Mouse (Mus musculus): ENCODE data around the gene Banf1. TPM values are rescaled to one million over a fixed set of nuclear protein-coding genes. Genes with fewer than 3 reads are reported as not detected.
"Not testable (repeated sequence)": the region's sequence is repeated elsewhere in the genome, so short reads cannot be mapped to it uniquely, and the experiment has no call there.

The Banf1 gene
- polyA plus RNA-seq, 1 experiment from 2014 or later = 319 TPM

DNA sequence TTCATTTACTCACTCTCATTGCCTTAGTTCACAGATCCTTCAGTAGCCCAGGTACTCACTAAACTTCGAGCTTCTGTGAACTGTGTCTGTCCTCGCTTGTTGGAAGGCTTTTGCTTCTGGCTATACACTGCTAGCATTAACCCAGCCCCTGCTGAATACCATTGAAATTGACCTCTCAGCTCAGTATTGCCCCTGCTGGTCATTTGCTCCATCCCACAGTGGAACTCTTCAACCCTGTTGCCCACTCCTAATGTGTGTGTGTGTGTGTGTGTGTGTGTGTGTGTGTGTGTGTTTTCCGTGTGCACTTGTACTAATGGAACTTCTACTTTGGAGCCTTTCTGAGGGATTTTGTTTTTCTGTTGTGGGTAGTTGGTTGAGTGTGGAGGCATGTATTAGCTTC is 4.0 kb upstream of the Banf1 start:
- peaks cover 15% of the 10 kb centered on the region for H3K4me1 ChIP-seq (replicated peaks)
- H3K27me3 ChIP-seq = no peaks in the 10 kb centered on the region
- H3K27ac ChIP-seq (replicated peaks) = no peak overlapping the region
- WGBS = 96% methylated on average over 3 of the region's 3 CpGs
- H3K36me3 ChIP-seq = peaks cover 52% of the 10 kb centered on the region
- no peaks in the 10 kb centered on the region for H3K9me3 ChIP-seq
- no peak overlapping the region for H3K4me3 ChIP-seq
- no peak for ATAC-seq (ENCODE audit: low FRiP score, low read depth)
- H3K9ac ChIP-seq = no peak overlapping the region
- H3K4me2 ChIP-seq = no peak overlapping the region

DNA sequence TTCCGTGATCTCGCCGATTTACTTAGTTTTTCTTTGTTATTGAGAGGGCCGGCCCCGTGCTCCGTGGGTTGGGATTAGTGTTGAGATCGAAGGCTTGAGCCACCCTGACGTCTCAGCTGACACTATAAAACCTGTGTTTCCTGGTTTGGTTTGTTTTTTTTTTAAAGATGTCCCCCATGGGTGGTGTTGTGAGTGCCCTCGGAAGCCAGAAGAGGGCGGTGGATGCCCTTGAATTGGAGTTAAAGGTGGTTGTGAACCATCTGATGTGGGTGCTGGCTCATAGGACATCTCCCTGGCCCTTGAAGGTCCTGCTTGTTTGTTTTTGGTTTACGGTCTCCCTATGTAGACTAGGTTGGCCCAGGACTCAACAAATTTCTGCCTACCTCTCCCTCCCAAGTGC is 487 bp upstream of the Banf1 start:
- H3K4me3 ChIP-seq = peak overlapping the region; percentile 66
- peak overlapping the region; percentile 80 for H3K9ac ChIP-seq
- 14% methylated on average over 11 of the region's 11 CpGs for WGBS
- no peaks in the 10 kb centered on the region for H3K27me3 ChIP-seq
- H3K4me1 ChIP-seq (replicated peaks) = peaks cover 22% of the 10 kb centered on the region
- no peak overlapping the region for H3K27ac ChIP-seq (replicated peaks)
- peaks cover 50% of the 10 kb centered on the region for H3K36me3 ChIP-seq
- ATAC-seq (ENCODE audit: low FRiP score, low read depth) = no peak
- H3K9me3 ChIP-seq = no peaks in the 10 kb centered on the region
- peak overlapping the region; percentile 69 for H3K4me2 ChIP-seq

DNA sequence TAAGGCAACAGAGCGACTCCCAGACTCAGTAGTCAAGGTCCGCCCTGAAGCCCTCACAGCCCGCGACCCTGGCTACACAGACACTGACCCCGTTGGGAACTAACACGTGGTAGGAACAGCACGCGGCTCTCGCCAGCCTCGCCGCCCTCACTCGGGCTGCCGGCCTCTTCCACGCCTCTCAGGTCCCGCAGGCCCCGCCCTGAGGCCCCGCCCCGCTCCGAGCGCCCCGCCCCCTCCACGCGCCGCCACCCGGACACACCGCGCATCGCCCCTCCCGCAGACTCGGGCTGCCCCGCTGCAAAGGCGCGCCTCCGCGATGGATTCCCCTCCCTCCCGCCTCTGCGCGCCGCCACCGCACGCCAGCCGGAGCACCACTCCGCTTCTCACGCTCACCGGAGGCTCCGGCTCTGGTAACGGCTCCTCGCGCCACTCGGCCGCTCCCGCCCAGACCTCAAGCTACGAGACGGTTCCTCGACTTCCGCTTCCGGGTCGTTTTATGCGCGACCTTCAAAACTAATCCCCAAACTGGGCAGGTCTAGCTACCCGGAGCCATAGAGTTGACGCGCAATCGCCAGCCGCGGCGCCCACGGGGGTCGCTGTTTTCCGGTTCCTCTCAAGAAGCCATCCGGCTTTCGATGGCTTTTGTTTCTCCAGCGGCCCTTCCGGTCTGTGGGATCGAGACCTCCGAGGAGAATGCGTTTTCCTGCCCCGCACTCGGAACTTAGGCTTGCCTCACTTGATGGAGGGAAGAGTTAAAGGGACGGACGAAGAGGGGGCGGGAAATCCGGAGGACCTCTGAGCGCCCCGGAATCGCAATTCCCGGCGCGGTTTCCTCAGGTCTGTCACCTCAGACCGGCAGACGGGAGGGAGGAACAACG is 554 bp downstream of the Banf1 start, which contains the start of gene Eif1ad:
Gene Eif1ad (plus strand): TSS at position 567 of the 878 bp plus-strand sequence.
- Histone ChIP-seq H3K36me3 (peaks cover 40% of the 10 kb centered on the region), H3K4me3 (peak within 1 kb of the TSS; percentile 66), H3K27me3 (no peaks in the 10 kb centered on the region), H3K4me1 (replicated peaks) (peaks cover 22% of the 10 kb centered on the region), H3K4me2 (peak within 1 kb of the TSS; percentile 69), H3K9ac (peak within 1 kb of the TSS; percentile 80), H3K9me3 (no peaks in the 10 kb centered on the region), H3K27ac (replicated peaks) (peak within 1 kb of the TSS; percentile 98)
- WGBS = under 1% methylated on average over 88 of the region's 92 CpGs
- peak; percentile 94 for ATAC-seq (ENCODE audit: low FRiP score, low read depth)

DNA sequence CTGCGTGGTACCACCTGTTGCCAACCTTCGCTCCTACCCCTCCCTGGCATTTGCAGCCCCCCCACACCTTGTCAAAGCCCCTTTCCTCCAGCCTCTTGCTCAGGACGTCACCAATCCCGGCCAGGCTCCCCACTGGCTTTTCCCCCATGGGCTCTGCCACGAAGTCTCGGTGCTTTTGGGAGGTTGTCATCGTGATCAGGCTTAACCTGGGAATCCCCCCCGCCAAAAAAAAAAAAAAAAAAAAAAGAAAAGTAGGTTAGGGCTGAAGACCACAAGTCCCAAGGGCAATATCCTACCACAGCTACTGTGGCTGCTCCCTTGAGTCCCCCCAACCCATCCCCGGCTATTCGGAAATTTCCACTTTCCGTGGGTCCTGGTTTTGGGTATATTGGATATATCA is 1.2 kb downstream of the Banf1 start:
- ATAC-seq (ENCODE audit: low FRiP score, low read depth) = no peak
- WGBS = 23% methylated on average over 11 of the region's 11 CpGs
- peaks cover 36% of the 10 kb centered on the region for H3K36me3 ChIP-seq

DNA sequence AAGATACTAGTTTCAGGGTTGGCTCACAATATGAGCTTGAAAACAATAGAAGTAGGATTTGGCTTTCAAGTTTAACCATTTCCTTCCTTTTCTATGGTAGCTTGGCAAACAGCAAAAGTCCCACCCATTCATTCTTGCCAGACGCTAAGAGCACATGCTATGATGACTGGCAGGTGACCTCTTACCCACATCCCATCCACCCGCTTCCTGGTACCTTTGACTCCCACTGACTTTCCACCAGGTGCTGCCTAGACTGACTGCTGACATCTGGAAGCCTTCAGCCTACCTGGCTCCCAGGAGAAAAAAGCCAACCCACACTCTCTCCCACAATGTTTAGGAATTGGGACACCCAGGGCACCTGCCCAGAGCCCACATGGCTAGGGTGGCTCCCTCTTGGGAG is 2.8 kb downstream of the Banf1 start:
- H3K4me1 ChIP-seq (replicated peaks) = peaks cover 22% of the 10 kb centered on the region
- ATAC-seq (ENCODE audit: low FRiP score, low read depth) = no peak
- no peaks in the 10 kb centered on the region for H3K27me3 ChIP-seq
- no peak overlapping the region for H3K4me3 ChIP-seq
- H3K9me3 ChIP-seq = no peaks in the 10 kb centered on the region
- H3K27ac ChIP-seq (replicated peaks) = no peak overlapping the region
- no peak overlapping the region for H3K4me2 ChIP-seq
- no peak overlapping the region for H3K9ac ChIP-seq
- peaks cover 20% of the 10 kb centered on the region for H3K36me3 ChIP-seq
- WGBS = 90% methylated on average over 2 of the region's 2 CpGs

More for the DNA sequence above, 1.2 kb downstream of the Banf1 start:
- peak overlapping the region; percentile 69 for H3K4me2 ChIP-seq
- H3K9ac ChIP-seq = peak overlapping the region; percentile 80
- peaks cover 22% of the 10 kb centered on the region for H3K4me1 ChIP-seq (replicated peaks)
- peak overlapping the region; percentile 98 for H3K27ac ChIP-seq (replicated peaks)
- H3K9me3 ChIP-seq = no peaks in the 10 kb centered on the region
- H3K27me3 ChIP-seq = no peaks in the 10 kb centered on the region
- peak overlapping the region; percentile 66 for H3K4me3 ChIP-seq

DNA sequence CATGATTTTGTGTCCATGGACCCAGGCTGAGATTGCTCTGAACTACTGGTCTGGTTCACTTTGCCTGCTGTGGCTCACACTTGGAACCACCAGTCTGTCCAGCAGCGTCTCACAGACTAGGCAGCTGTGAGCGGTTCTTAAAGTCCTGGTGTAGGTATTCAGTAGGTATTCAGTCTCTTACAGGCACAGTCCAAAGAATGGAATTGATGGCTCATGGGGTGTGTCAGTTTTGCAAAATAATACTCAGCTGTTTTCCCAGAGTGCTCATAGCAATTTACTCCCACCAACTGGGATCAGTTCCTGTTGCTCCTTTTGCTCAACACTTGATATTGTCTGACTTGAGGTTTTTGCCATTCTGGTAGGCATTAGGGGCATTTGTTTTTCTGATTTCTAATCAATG is 4.8 kb downstream of the Banf1 start:
- H3K4me2 ChIP-seq = no peak overlapping the region
- WGBS = 87% methylated on average over 2 of the region's 2 CpGs

DNA sequence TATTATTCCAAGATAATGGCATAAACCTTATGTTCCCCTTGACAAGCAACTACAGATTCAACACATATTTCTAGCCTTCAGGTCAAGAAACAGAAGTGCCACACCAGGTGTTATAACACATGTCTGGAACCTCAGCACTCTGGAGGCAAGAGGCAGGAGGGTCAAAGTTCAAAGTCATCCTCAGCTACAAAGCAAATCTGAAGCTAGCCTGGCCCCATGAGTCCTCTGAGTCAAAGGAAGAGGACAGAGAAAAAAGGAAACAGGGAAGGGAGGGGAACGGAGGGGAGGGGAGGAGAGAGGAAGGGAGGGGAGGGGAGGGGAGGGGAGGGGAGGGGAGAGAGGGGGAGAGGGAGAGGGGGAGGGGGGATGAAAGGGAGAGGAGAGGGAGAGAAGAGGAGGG is 10.9 kb downstream of the Banf1 start:
- no peaks in the 10 kb centered on the region for H3K27me3 ChIP-seq
- no CpG with 5 or more reads among the region's 1 CpGs for WGBS
- H3K4me2 ChIP-seq = no peak overlapping the region
- ATAC-seq (ENCODE audit: low FRiP score, low read depth) = no peak
- H3K27ac ChIP-seq (replicated peaks) = no peak overlapping the region
- no peak overlapping the region for H3K4me3 ChIP-seq
- no peak overlapping the region for H3K9ac ChIP-seq
- H3K9me3 ChIP-seq = no peaks in the 10 kb centered on the region
- no peaks in the 10 kb centered on the region for H3K36me3 ChIP-seq
- H3K4me1 ChIP-seq (replicated peaks) = no peaks in the 10 kb centered on the region

More for the DNA sequence above, 4.8 kb downstream of the Banf1 start:
- H3K27ac ChIP-seq (replicated peaks) = no peak overlapping the region
- no peak overlapping the region for H3K4me3 ChIP-seq
- peaks cover 7% of the 10 kb centered on the region for H3K4me1 ChIP-seq (replicated peaks)
- ATAC-seq (ENCODE audit: low FRiP score, low read depth) = no peak
- no peak overlapping the region for H3K9ac ChIP-seq
- H3K27me3 ChIP-seq = no peaks in the 10 kb centered on the region
- no peaks in the 10 kb centered on the region for H3K9me3 ChIP-seq
- H3K36me3 ChIP-seq = peaks cover 14% of the 10 kb centered on the region

DNA sequence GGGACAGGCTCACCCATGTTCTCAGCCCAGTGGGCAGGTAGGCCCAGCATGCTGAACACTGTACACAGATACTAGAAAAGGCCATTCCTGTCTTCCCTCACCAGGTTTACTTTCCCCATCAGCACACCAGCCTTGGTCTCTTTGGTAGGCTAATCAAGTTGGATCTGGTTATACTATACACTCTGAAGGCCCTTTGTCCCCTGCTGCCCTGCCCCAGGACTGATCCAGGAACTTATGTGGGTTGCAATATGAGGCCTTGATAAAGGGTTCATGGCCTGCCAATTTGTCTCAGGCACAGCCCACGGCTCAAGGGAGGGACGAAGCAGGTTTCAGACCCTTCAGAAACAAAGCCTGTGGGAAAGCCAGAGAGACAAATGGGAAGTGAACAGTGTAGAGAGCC is 13.4 kb downstream of the Banf1 start:
- no peak overlapping the region for H3K9ac ChIP-seq
- no peak for ATAC-seq (ENCODE audit: low FRiP score, low read depth)
- no peak overlapping the region for H3K4me3 ChIP-seq
- WGBS = 67% methylated on average over 2 of the region's 2 CpGs
- H3K27ac ChIP-seq (replicated peaks) = no peak overlapping the region
- peaks cover 7% of the 10 kb centered on the region for H3K4me1 ChIP-seq (replicated peaks)
- no peaks in the 10 kb centered on the region for H3K36me3 ChIP-seq
- H3K9me3 ChIP-seq = no peaks in the 10 kb centered on the region
- H3K4me2 ChIP-seq = no peak overlapping the region
- 0 out of 2 replicates have a peak, but pooled peaks cover 4% of the 10 kb centered on the region for H3K27me3 ChIP-seq

DNA sequence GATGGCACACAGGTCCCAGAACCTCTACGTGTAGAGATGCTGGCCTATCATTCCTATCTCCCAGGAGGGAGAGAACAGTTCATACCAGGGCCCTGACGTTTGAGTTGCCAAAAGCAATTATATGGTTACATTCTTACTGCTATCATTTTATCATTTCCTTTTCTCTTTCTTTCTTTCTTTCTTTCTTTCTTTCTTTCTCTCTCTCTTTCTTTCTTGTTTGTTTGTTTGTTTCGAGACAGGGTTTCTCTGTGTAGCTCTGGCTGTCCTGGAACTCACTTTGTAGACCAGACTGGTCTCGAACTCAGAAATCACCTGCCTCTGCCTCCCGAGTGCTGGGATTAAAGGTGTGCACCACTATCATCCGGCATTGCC is 17.5 kb downstream of the Banf1 start, which contains the start of gene Cst6:
Gene Cst6 (minus strand): TSS at position 73 of the 372 bp plus-strand sequence.
- not testable (repeated sequence) for H3K27ac ChIP-seq (replicated peaks); H3K4me1 ChIP-seq (replicated peaks); H3K27me3 ChIP-seq; H3K9me3 ChIP-seq; ATAC-seq (ENCODE audit: low FRiP score, low read depth); H3K36me3 ChIP-seq
- Histone ChIP-seq H3K4me3 (peak within 1 kb of the TSS; percentile 40), H3K9ac (peak within 1 kb of the TSS; percentile 51), H3K4me2 (peak within 1 kb of the TSS; percentile 77)
- 60% methylated on average over 6 of the region's 6 CpGs for WGBS

DNA sequence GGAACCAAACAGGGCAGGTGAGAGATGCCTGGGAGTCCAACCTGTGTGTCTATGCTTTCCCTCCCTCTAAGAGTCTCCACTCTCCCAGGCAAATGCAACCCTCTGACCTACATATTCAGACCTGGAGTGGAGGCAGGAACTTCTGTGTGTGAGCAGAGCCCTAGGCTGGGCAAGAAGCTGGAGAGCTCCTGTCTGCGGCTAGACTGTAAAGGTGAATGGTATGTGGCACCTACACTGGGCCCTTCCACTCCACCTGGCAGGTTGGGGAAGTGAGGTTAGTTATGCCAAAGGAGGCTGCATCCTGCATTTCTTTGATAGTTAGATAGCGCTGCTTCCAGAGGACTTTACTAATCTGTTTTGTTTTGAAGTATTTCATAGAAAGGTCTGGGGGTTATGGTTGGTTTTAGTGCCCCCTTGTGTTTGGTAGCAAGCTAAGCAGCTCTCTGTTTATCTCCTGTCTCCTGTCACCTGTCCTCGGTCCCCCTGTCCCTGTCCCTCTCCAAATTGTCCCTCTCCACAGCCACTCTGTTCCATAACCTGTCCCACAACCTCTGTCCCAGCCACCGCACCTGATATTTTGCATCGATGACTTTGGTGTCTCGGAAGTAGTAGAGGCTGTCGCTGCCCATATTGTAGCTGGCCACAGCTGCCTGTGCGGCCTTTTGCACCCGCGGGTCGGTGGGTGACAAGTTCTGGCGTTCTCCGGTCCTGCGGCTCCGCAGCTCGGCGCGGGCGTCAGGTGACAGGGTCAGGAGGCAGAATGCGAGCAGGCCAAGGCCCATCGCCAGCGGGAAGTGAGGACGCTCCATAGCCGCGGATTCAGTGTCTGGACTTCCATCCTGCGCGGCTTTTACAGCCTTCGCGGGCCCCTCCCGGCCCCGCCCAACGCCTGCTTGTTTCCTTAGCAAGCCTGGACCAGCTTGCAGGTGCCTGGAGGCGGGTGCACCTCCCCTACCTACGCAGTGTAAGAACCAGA is 18.2 kb downstream of the Banf1 start:
- Histone ChIP-seq H3K27me3 (0 out of 2 replicates have a peak, but pooled peaks cover 4% of the 10 kb centered on the region), H3K9ac (peak overlapping the region; percentile 51), H3K4me2 (peak overlapping the region; percentile 77), H3K36me3 (no peaks in the 10 kb centered on the region), H3K27ac (replicated peaks) (no peak overlapping the region; the same call in 1 of the 2 replicates), H3K4me3 (peak overlapping the region; percentile 40), H3K9me3 (no peaks in the 10 kb centered on the region), H3K4me1 (replicated peaks) (peaks cover 10% of the 10 kb centered on the region)
- peak; percentile 59; the same call in 1 of the 2 replicates for ATAC-seq (ENCODE audit: low FRiP score, low read depth)
- WGBS = 4% methylated on average over 34 of the region's 34 CpGs

DNA sequence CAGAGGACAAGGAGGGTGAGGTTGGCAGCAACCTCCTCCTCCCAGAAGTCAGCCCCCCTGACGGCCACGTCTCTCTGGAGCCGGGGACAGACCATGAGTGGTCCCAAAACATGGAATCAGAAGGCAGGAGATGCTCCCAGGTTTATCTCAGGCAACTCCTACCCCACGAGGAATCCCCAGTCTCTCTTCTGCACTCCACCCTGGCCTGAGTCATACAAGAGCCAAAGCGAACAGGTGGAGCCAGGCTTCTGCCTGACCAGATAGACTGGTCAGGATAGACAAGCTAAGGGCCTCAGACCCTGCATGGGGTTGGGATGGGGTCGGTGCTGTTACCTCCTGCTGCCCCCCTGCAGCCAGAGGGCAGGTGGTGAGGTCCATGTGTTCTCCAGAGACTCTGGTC is 18.9 kb downstream of the Banf1 start:
- Histone ChIP-seq H3K9me3 (no peaks in the 10 kb centered on the region), H3K4me2 (no peak overlapping the region), H3K4me3 (no peak overlapping the region), H3K27me3 (0 out of 2 replicates have a peak, but pooled peaks cover 4% of the 10 kb centered on the region), H3K4me1 (replicated peaks) (peaks cover 10% of the 10 kb centered on the region), H3K9ac (no peak overlapping the region), H3K27ac (replicated peaks) (no peak overlapping the region), H3K36me3 (no peaks in the 10 kb centered on the region)
- 78% methylated on average over 6 of the region's 6 CpGs for WGBS
- no peak for ATAC-seq (ENCODE audit: low FRiP score, low read depth)
